Mouse (Mus musculus): ENCODE data around the gene Btnl2. TPM values are rescaled to one million over a fixed set of nuclear protein-coding genes. Genes with fewer than 3 reads are reported as not detected.

Gene Btnl2
- polyA plus RNA-seq, 1 experiment from 2014 or later = 0.08 TPM

GRCm38 (mm10) chr17:34354940-34355339, 318 bp downstream of the Btnl2 start:
- H3K9me3 ChIP-seq (replicated peaks; ENCODE audit: control insufficient read depth, low read length) = no peaks in the 10 kb centered on the region
- no peaks in the 10 kb centered on the region for H3K4me1 ChIP-seq (ENCODE audit: control insufficient read depth, insufficient read depth, low read length)
- H3K27ac ChIP-seq (replicated peaks; ENCODE audit: low read depth, low read length) = no peak overlapping the region
- no peak overlapping the region for H3K4me3 ChIP-seq (ENCODE audit: low read depth, low read length)
- no peak overlapping the region for H3K4me2 ChIP-seq (ENCODE audit: low read depth, low read length)
- ATAC-seq (replicated peaks; ENCODE audit: insufficient number of reproducible peaks, low FRiP score, low TSS enrichment, low read depth) = no peak
- DNase-seq (ENCODE audit: low spot score) = no peak
- H3K27me3 ChIP-seq (ENCODE audit: control insufficient read depth, insufficient read depth, low read length) = no peaks in the 10 kb centered on the region
- 96% methylated on average over 1 of the region's 1 CpGs for WGBS
- no peak overlapping the region for H3K9ac ChIP-seq (replicated peaks; ENCODE audit: low read length)
- no peaks in the 10 kb centered on the region for H3K36me3 ChIP-seq (replicated peaks; ENCODE audit: control insufficient read depth, insufficient read depth, low read depth, low read length)

GRCm38 (mm10) chr17:34362954-34363546, 8.4 kb downstream of the Btnl2 start:
- H3K4me1 ChIP-seq (ENCODE audit: control insufficient read depth, insufficient read depth, low read length) = no peaks in the 10 kb centered on the region
- no peak overlapping the region for H3K27ac ChIP-seq (replicated peaks; ENCODE audit: low read depth, low read length)
- H3K4me2 ChIP-seq (ENCODE audit: low read depth, low read length) = no peak overlapping the region
- no peak for ATAC-seq (replicated peaks; ENCODE audit: insufficient number of reproducible peaks, low FRiP score, low TSS enrichment, low read depth)
- H3K9ac ChIP-seq (replicated peaks; ENCODE audit: low read length) = no peak overlapping the region
- WGBS = 84% methylated on average over 15 of the region's 15 CpGs
- no peak overlapping the region for H3K4me3 ChIP-seq (ENCODE audit: low read depth, low read length)
- no peaks in the 10 kb centered on the region for H3K36me3 ChIP-seq (replicated peaks; ENCODE audit: control insufficient read depth, insufficient read depth, low read depth, low read length)
- DNase-seq (ENCODE audit: low spot score) = no peak
- H3K27me3 ChIP-seq (ENCODE audit: control insufficient read depth, insufficient read depth, low read length) = no peaks in the 10 kb centered on the region
- no peaks in the 10 kb centered on the region for H3K9me3 ChIP-seq (replicated peaks; ENCODE audit: control insufficient read depth, low read length)

GRCm38 (mm10) chr17:34363676-34364310, 9.2 kb downstream of the Btnl2 start:
- no peaks in the 10 kb centered on the region for H3K27me3 ChIP-seq (ENCODE audit: control insufficient read depth, insufficient read depth, low read length)
- WGBS = 88% methylated on average over 3 of the region's 3 CpGs

GRCm38 (mm10) chr17:34365031-34365430, 10.4 kb downstream of the Btnl2 start:
- Histone ChIP-seq H3K27ac (replicated peaks; ENCODE audit: low read depth, low read length) (no peak overlapping the region), H3K27me3 (ENCODE audit: control insufficient read depth, insufficient read depth, low read length) (no peaks in the 10 kb centered on the region), H3K9ac (replicated peaks; ENCODE audit: low read length) (no peak overlapping the region), H3K36me3 (replicated peaks; ENCODE audit: control insufficient read depth, insufficient read depth, low read depth, low read length) (no peaks in the 10 kb centered on the region), H3K4me1 (ENCODE audit: control insufficient read depth, insufficient read depth, low read length) (no peaks in the 10 kb centered on the region), H3K4me2 (ENCODE audit: low read depth, low read length) (no peak overlapping the region), H3K4me3 (ENCODE audit: low read depth, low read length) (no peak overlapping the region), H3K9me3 (replicated peaks; ENCODE audit: control insufficient read depth, low read length) (no peaks in the 10 kb centered on the region)
- 69% methylated on average over 10 of the region's 10 CpGs for WGBS
- ATAC-seq (replicated peaks; ENCODE audit: insufficient number of reproducible peaks, low FRiP score, low TSS enrichment, low read depth) = no peak
- DNase-seq (ENCODE audit: low spot score) = no peak

More at GRCm38 (mm10) chr17:34363676-34364310, 9.2 kb downstream of the Btnl2 start:
- H3K4me2 ChIP-seq (ENCODE audit: low read depth, low read length) = no peak overlapping the region
- no peak overlapping the region for H3K4me3 ChIP-seq (ENCODE audit: low read depth, low read length)
- no peaks in the 10 kb centered on the region for H3K36me3 ChIP-seq (replicated peaks; ENCODE audit: control insufficient read depth, insufficient read depth, low read depth, low read length)
- H3K9ac ChIP-seq (replicated peaks; ENCODE audit: low read length) = no peak overlapping the region
- H3K27ac ChIP-seq (replicated peaks; ENCODE audit: low read depth, low read length) = no peak overlapping the region
- H3K4me1 ChIP-seq (ENCODE audit: control insufficient read depth, insufficient read depth, low read length) = no peaks in the 10 kb centered on the region
- DNase-seq (ENCODE audit: low spot score) (no peak), ATAC-seq (replicated peaks; ENCODE audit: insufficient number of reproducible peaks, low FRiP score, low TSS enrichment, low read depth) (no peak)
- no peaks in the 10 kb centered on the region for H3K9me3 ChIP-seq (replicated peaks; ENCODE audit: control insufficient read depth, low read length)

GRCm38 (mm10) chr17:34370563-34370962, 15.9 kb downstream of the Btnl2 start:
- H3K4me1 ChIP-seq (ENCODE audit: control insufficient read depth, insufficient read depth, low read length) = no peaks in the 10 kb centered on the region
- H3K9ac ChIP-seq (replicated peaks; ENCODE audit: low read length) = no peak overlapping the region
- DNase-seq (ENCODE audit: low spot score) (no peak), ATAC-seq (replicated peaks; ENCODE audit: insufficient number of reproducible peaks, low FRiP score, low TSS enrichment, low read depth) (no peak)
- H3K4me3 ChIP-seq (ENCODE audit: low read depth, low read length) = no peak overlapping the region
- H3K4me2 ChIP-seq (ENCODE audit: low read depth, low read length) = no peak overlapping the region
- no peak overlapping the region for H3K27ac ChIP-seq (replicated peaks; ENCODE audit: low read depth, low read length)
- no peaks in the 10 kb centered on the region for H3K9me3 ChIP-seq (replicated peaks; ENCODE audit: control insufficient read depth, low read length)
- 85% methylated on average over 4 of the region's 4 CpGs for WGBS
- H3K36me3 ChIP-seq (replicated peaks; ENCODE audit: control insufficient read depth, insufficient read depth, low read depth, low read length) = no peaks in the 10 kb centered on the region
- no peaks in the 10 kb centered on the region for H3K27me3 ChIP-seq (ENCODE audit: control insufficient read depth, insufficient read depth, low read length)

- H3K27ac ChIP-seq (replicated peaks; ENCODE audit: low read depth, low read length) = no peak overlapping the region
- H3K9ac ChIP-seq (replicated peaks; ENCODE audit: low read length) = no peak overlapping the region
- H3K4me2 ChIP-seq (ENCODE audit: low read depth, low read length) = no peak overlapping the region
- WGBS = 80% methylated on average over 6 of the region's 6 CpGs
- no peaks in the 10 kb centered on the region for H3K9me3 ChIP-seq (replicated peaks; ENCODE audit: control insufficient read depth, low read length)
- no peak for ATAC-seq (replicated peaks; ENCODE audit: insufficient number of reproducible peaks, low FRiP score, low TSS enrichment, low read depth)
- H3K4me1 ChIP-seq (ENCODE audit: control insufficient read depth, insufficient read depth, low read length) = no peaks in the 10 kb centered on the region
- no peak overlapping the region for H3K4me3 ChIP-seq (ENCODE audit: low read depth, low read length)
- no peaks in the 10 kb centered on the region; the same call in 1 of the 2 replicates for H3K27me3 ChIP-seq (ENCODE audit: control insufficient read depth, insufficient read depth, low read length)
- no peaks in the 10 kb centered on the region for H3K36me3 ChIP-seq (replicated peaks; ENCODE audit: control insufficient read depth, insufficient read depth, low read depth, low read length)
- DNase-seq (ENCODE audit: low spot score) = no peak
Measured at GRCm38 (mm10) chr17:34373055-34373709, 18.6 kb downstream of the Btnl2 start.

GRCm38 (mm10) chr17:34376847-34377246, 22.2 kb downstream of the Btnl2 start, which contains the start of gene Btnl1:
Gene Btnl1, plus strand, starts transcription at chr17:34377132.
- no peak within 1 kb of the TSS for H3K4me3 ChIP-seq (ENCODE audit: low read depth, low read length)
- H3K9me3 ChIP-seq (replicated peaks; ENCODE audit: control insufficient read depth, low read length) = no peaks in the 10 kb centered on the region
- no peak for DNase-seq (ENCODE audit: low spot score)
- WGBS = 73% methylated on average over 2 of the region's 2 CpGs
- ATAC-seq (replicated peaks; ENCODE audit: insufficient number of reproducible peaks, low FRiP score, low TSS enrichment, low read depth) = no peak
- H3K27me3 ChIP-seq (ENCODE audit: control insufficient read depth, insufficient read depth, low read length) = no peaks in the 10 kb centered on the region; the same call in 1 of the 2 replicates
- no peak within 1 kb of the TSS for H3K9ac ChIP-seq (replicated peaks; ENCODE audit: low read length)
- H3K36me3 ChIP-seq (replicated peaks; ENCODE audit: control insufficient read depth, insufficient read depth, low read depth, low read length) = no peaks in the 10 kb centered on the region
- H3K27ac ChIP-seq (replicated peaks; ENCODE audit: low read depth, low read length) = no peak within 1 kb of the TSS
- no peak within 1 kb of the TSS for H3K4me2 ChIP-seq (ENCODE audit: low read depth, low read length)
- no peaks in the 10 kb centered on the region for H3K4me1 ChIP-seq (ENCODE audit: control insufficient read depth, insufficient read depth, low read length)

All from embryonic facial prominence, embryonic 11.5 days (tissue).